Mouse (Mus musculus): ENCODE results near the gene Gm28042. TPM values are rescaled to one million over a fixed set of nuclear protein-coding genes. Genes with fewer than 3 reads are reported as not detected.

The Gm28042 gene
- polyA plus RNA-seq, 1 experiment from 2014 or later: 3.6 TPM

- Histone ChIP-seq H3K9ac (ENCODE audit: low read length) (no peak overlapping the region), H3K9me3 (ENCODE audit: control insufficient read depth, low read length) (no peaks in the 10 kb centered on the region), H3K27ac (replicated peaks in 1 of 2; ENCODE audit: control insufficient read depth in 1 of 2, insufficient read depth in 1 of 2, low read depth in 2 of 2, low read length in 2 of 2) (no peak overlapping the region), H3K4me3 (ENCODE audit: control insufficient read depth in 1 of 2, insufficient read depth in 1 of 2, low read depth in 1 of 2, low read length in 2 of 2) (no peak overlapping the region), H3K4me1 (ENCODE audit: control insufficient read depth in 2 of 2, insufficient read depth in 2 of 2, low read length in 2 of 2) (peaks cover 10 to 13% of the 10 kb centered on the region in 2 experiments), H3K27me3 (ENCODE audit: control insufficient read depth, insufficient read depth, low read length) (no peaks in the 10 kb centered on the region), H3K4me2 (ENCODE audit: low read length) (no peak overlapping the region), H3K36me3 (ENCODE audit: control insufficient read depth, insufficient read depth, low read length) (0 out of 2 replicates have a peak, but pooled peaks cover 3% of the 10 kb centered on the region)
- ATAC-seq (ENCODE audit: insufficient number of reproducible peaks, insufficient read depth, low FRiP score, low read depth): no peak
- WGBS: 84% methylated on average over 6 of the region's 6 CpGs
Measured at GRCm38 (mm10) chr2:119990881-119991280, 36.4 kb upstream of the Gm28042 start.

GRCm38 (mm10) chr2:119992349-119992748 lies 34.9 kb upstream of the Gm28042 start:
- 65% methylated on average over 2 of the region's 2 CpGs for WGBS
- 0 out of 2 replicates have a peak, but pooled peaks cover 3% of the 10 kb centered on the region for H3K36me3 ChIP-seq (ENCODE audit: control insufficient read depth, insufficient read depth, low read length)
- H3K27me3 ChIP-seq (ENCODE audit: control insufficient read depth, insufficient read depth, low read length): no peaks in the 10 kb centered on the region
- H3K4me3 ChIP-seq (ENCODE audit: control insufficient read depth in 1 of 2, insufficient read depth in 1 of 2, low read depth in 1 of 2, low read length in 2 of 2): no peak overlapping the region
- no peak for ATAC-seq (ENCODE audit: insufficient number of reproducible peaks, insufficient read depth, low FRiP score, low read depth)
- H3K4me1 ChIP-seq (ENCODE audit: control insufficient read depth in 2 of 2, insufficient read depth in 2 of 2, low read length in 2 of 2): peaks cover 12 to 24% of the 10 kb centered on the region in 2 experiments
- no peak overlapping the region for H3K27ac ChIP-seq (replicated peaks in 1 of 2; ENCODE audit: control insufficient read depth in 1 of 2, insufficient read depth in 1 of 2, low read depth in 2 of 2, low read length in 2 of 2)
- H3K9ac ChIP-seq (ENCODE audit: low read length): no peak overlapping the region
- H3K9me3 ChIP-seq (ENCODE audit: control insufficient read depth, low read length): no peaks in the 10 kb centered on the region
- H3K4me2 ChIP-seq (ENCODE audit: low read length): no peak overlapping the region

GRCm38 (mm10) chr2:119993515-119993914 lies 33.8 kb upstream of the Gm28042 start:
- H3K27ac ChIP-seq (replicated peaks in 1 of 2; ENCODE audit: control insufficient read depth in 1 of 2, insufficient read depth in 1 of 2, low read depth in 2 of 2, low read length in 2 of 2): no peak overlapping the region
- no peak overlapping the region for H3K4me2 ChIP-seq (ENCODE audit: low read length)
- no peaks in the 10 kb centered on the region for H3K27me3 ChIP-seq (ENCODE audit: control insufficient read depth, insufficient read depth, low read length)
- H3K36me3 ChIP-seq (ENCODE audit: control insufficient read depth, insufficient read depth, low read length): 0 out of 2 replicates have a peak, but pooled peaks cover 3% of the 10 kb centered on the region
- H3K9ac ChIP-seq (ENCODE audit: low read length): no peak overlapping the region
- peaks cover 12 to 30% of the 10 kb centered on the region in 2 experiments for H3K4me1 ChIP-seq (ENCODE audit: control insufficient read depth in 2 of 2, insufficient read depth in 2 of 2, low read length in 2 of 2)
- ATAC-seq (ENCODE audit: insufficient number of reproducible peaks, insufficient read depth, low FRiP score, low read depth): no peak
- WGBS: 67% methylated on average over 2 of the region's 2 CpGs
- no peaks in the 10 kb centered on the region for H3K9me3 ChIP-seq (ENCODE audit: control insufficient read depth, low read length)
- no peak overlapping the region for H3K4me3 ChIP-seq (ENCODE audit: control insufficient read depth in 1 of 2, insufficient read depth in 1 of 2, low read depth in 1 of 2, low read length in 2 of 2)

- no peak for ATAC-seq (ENCODE audit: insufficient number of reproducible peaks, insufficient read depth, low FRiP score, low read depth)
- Histone ChIP-seq H3K36me3 (ENCODE audit: control insufficient read depth, insufficient read depth, low read length) (0 out of 2 replicates have a peak, but pooled peaks cover 6% of the 10 kb centered on the region), H3K9ac (ENCODE audit: low read length) (no peak overlapping the region; the same call in 1 of the 2 replicates), H3K27ac (replicated peaks in 1 of 2; ENCODE audit: control insufficient read depth in 1 of 2, insufficient read depth in 1 of 2, low read depth in 2 of 2, low read length in 2 of 2) (peak overlapping the region; percentile 79 to 88; a peak in 3 of 4 replicates), H3K4me2 (ENCODE audit: low read length) (no peak overlapping the region), H3K4me1 (ENCODE audit: control insufficient read depth in 2 of 2, insufficient read depth in 2 of 2, low read length in 2 of 2) (peaks cover 12 to 30% of the 10 kb centered on the region in 2 experiments), H3K4me3 (ENCODE audit: control insufficient read depth in 1 of 2, insufficient read depth in 1 of 2, low read depth in 1 of 2, low read length in 2 of 2) (no peak overlapping the region), H3K27me3 (ENCODE audit: control insufficient read depth, insufficient read depth, low read length) (no peaks in the 10 kb centered on the region), H3K9me3 (ENCODE audit: control insufficient read depth, low read length) (no peaks in the 10 kb centered on the region)
- 48% methylated on average over 6 of the region's 6 CpGs for WGBS
Measured at GRCm38 (mm10) chr2:119994839-119995238, 32.5 kb upstream of the Gm28042 start.

- Histone ChIP-seq H3K9ac (ENCODE audit: low read length) (peak overlapping the region; percentile 13; the same call in 1 of the 2 replicates), H3K9me3 (ENCODE audit: control insufficient read depth, low read length) (no peaks in the 10 kb centered on the region), H3K4me1 (ENCODE audit: control insufficient read depth in 2 of 2, insufficient read depth in 2 of 2, low read length in 2 of 2) (peaks cover 13 to 32% of the 10 kb centered on the region in 2 experiments), H3K27me3 (ENCODE audit: control insufficient read depth, insufficient read depth, low read length) (no peaks in the 10 kb centered on the region), H3K4me3 (ENCODE audit: control insufficient read depth in 1 of 2, insufficient read depth in 1 of 2, low read depth in 1 of 2, low read length in 2 of 2) (no peak overlapping the region), H3K4me2 (ENCODE audit: low read length) (no peak overlapping the region), H3K27ac (replicated peaks in 1 of 2; ENCODE audit: control insufficient read depth in 1 of 2, insufficient read depth in 1 of 2, low read depth in 2 of 2, low read length in 2 of 2) (peak overlapping the region; percentile 79 to 88), H3K36me3 (ENCODE audit: control insufficient read depth, insufficient read depth, low read length) (0 out of 2 replicates have a peak, but pooled peaks cover 6% of the 10 kb centered on the region)
- 40% methylated on average over 9 of the region's 9 CpGs for WGBS
- peak; percentile 55 for ATAC-seq (ENCODE audit: insufficient number of reproducible peaks, insufficient read depth, low FRiP score, low read depth)
Measured at GRCm38 (mm10) chr2:119995391-119996281, 31.7 kb upstream of the Gm28042 start.

GRCm38 (mm10) chr2:119997354-119997753 lies 29.9 kb upstream of the Gm28042 start:
- 74% methylated on average over 4 of the region's 4 CpGs for WGBS
- Histone ChIP-seq H3K27me3 (ENCODE audit: control insufficient read depth, insufficient read depth, low read length) (no peaks in the 10 kb centered on the region), H3K4me3 (ENCODE audit: control insufficient read depth in 1 of 2, insufficient read depth in 1 of 2, low read depth in 1 of 2, low read length in 2 of 2) (no peak overlapping the region), H3K36me3 (ENCODE audit: control insufficient read depth, insufficient read depth, low read length) (0 out of 2 replicates have a peak, but pooled peaks cover 4% of the 10 kb centered on the region), H3K4me2 (ENCODE audit: low read length) (no peak overlapping the region), H3K9ac (ENCODE audit: low read length) (no peak overlapping the region), H3K9me3 (ENCODE audit: control insufficient read depth, low read length) (no peaks in the 10 kb centered on the region), H3K4me1 (ENCODE audit: control insufficient read depth in 2 of 2, insufficient read depth in 2 of 2, low read length in 2 of 2) (peaks cover 22 to 40% of the 10 kb centered on the region in 2 experiments), H3K27ac (replicated peaks in 1 of 2; ENCODE audit: control insufficient read depth in 1 of 2, insufficient read depth in 1 of 2, low read depth in 2 of 2, low read length in 2 of 2) (peak overlapping the region in 1 of 2 experiments; percentile 88; a peak in 1 of 4 replicates)
- ATAC-seq (ENCODE audit: insufficient number of reproducible peaks, insufficient read depth, low FRiP score, low read depth): no peak

- H3K36me3 ChIP-seq (ENCODE audit: control insufficient read depth, insufficient read depth, low read length): 0 out of 2 replicates have a peak, but pooled peaks cover 4% of the 10 kb centered on the region
- H3K9me3 ChIP-seq (ENCODE audit: control insufficient read depth, low read length): no peaks in the 10 kb centered on the region
- no peak overlapping the region for H3K4me2 ChIP-seq (ENCODE audit: low read length)
- H3K9ac ChIP-seq (ENCODE audit: low read length): no peak overlapping the region
- no peak overlapping the region for H3K4me3 ChIP-seq (ENCODE audit: control insufficient read depth in 1 of 2, insufficient read depth in 1 of 2, low read depth in 1 of 2, low read length in 2 of 2)
- H3K27ac ChIP-seq (replicated peaks in 1 of 2; ENCODE audit: control insufficient read depth in 1 of 2, insufficient read depth in 1 of 2, low read depth in 2 of 2, low read length in 2 of 2): no peak overlapping the region
- H3K4me1 ChIP-seq (ENCODE audit: control insufficient read depth in 2 of 2, insufficient read depth in 2 of 2, low read length in 2 of 2): peaks cover 21 to 39% of the 10 kb centered on the region in 2 experiments
- 87% methylated on average over 2 of the region's 2 CpGs for WGBS
- no peak for ATAC-seq (ENCODE audit: insufficient number of reproducible peaks, insufficient read depth, low FRiP score, low read depth)
- no peaks in the 10 kb centered on the region for H3K27me3 ChIP-seq (ENCODE audit: control insufficient read depth, insufficient read depth, low read length)
Measured at GRCm38 (mm10) chr2:119999731-120000130, 27.6 kb upstream of the Gm28042 start.

Measured in heart, embryonic 14.5 days (tissue).